Mouse (Mus musculus) common myeloid progenitor, adult 5-6 weeks (primary cell): ENCODE measurements around the gene Evi5l. TPM values are rescaled to one million over a fixed set of nuclear protein-coding genes. Genes with fewer than 3 reads are reported as not detected.
A peak's percentile ranks its signal among the peaks of the same experiment; 100 is the strongest.

Experiments used
- ATAC-seq: replicated peaks from 2 replicates; pipeline ENCODE4 v1.8.0; 2016; ENCODE audit warnings: low read depth, mild to moderate bottlenecking, moderate TSS enrichment, inconsistent platforms; ENCODE audit not compliant: poor library complexity, severe bottlenecking
- total RNA-seq: library from RNA; stranded (forward); fragments of 200-1000, 187-1606 nt; gene quantifications from 2 replicates; pipeline ENCODE4 v1.2.3, GENCODE M21; 2017

The Evi5l gene
- total RNA-seq, 1 experiment from 2014 or later = 11.1 TPM

- peak; percentile 86 for ATAC-seq
Measured at GRCm38 (mm10) chr8:4201321-4201720, 35.0 kb downstream of the Evi5l start.

GRCm38 (mm10) chr8:4205246-4206123, 39.1 kb downstream of the Evi5l start:
- no peak for ATAC-seq

DNA sequence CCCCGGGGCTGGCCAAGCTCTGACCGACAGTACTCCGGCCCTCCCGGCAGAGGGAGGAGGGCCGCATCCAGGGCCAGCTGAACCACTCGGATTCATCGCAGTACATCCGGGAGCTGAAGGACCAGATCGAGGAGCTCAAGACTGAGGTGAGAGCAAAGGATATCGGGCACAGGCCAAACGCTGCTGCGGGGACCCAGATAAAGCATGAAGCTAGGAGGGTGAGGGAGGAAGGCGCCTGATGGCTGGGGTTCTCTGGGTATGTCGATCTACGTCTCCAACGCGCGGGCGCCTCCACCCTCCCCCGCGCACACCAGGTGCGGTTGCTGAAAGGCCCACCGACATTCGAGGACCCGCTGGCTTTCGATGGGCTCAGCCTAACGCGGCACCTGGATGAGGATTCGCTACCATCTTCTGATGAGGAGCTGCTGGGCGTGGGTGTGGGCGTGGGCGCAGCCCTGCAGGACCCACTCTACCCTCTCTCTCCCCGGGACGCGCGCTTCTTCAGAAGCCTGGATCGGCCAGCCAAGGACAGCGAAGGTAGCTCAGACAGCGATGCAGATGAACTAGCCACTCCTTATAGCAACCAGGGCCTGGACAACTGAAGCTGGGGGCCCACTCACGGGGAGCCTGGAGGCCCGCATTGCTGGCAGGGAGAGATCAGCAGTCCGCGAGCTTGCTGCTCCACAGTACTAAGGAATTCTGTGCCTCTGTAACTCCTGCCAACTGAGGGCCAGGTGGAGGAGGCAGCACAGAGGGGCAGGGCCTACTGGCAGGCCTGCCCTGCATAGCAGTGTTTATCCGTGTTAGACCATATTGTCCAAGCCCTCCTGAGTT, 40.0 kb downstream of the Evi5l start:
- ATAC-seq = no peak

DNA sequence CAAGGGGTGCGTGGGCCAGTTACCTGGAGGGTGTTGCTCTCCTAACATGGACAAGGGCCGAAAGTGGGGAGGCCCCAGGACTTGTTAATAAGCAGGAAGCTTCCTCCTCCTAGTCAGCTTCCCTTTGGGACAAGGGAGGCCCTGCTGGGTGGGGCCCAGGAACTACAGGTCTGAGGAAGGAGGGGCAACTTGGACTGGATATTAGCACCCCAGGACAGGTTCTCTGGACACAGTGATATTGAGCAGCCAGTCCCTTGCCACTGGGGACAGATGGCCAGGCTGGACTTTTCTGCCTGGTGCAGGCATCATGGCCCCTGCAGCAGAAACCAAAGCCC, 40.6 kb downstream of the Evi5l start:
- no peak for ATAC-seq

DNA sequence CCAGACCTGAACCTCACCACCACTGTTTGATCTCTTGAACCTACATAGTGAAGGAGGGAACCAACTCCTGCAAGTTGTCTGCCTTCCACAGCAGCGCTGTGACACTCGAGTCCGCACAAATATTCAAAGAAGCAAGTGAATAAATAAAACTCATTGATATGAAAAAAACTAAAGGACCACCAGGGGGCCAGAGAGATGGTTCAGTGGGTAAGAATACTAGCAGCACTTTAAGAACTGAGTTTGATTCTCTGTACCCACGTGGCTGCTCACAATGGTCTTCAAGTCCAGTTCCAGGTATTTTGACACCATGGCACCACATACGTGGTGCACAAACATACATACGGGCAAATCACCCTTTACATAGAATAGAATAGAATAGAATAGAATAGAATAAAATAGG, 44.7 kb downstream of the Evi5l start:
- ATAC-seq = no peak

GRCm38 (mm10) chr8:4212809-4213209, 46.4 kb downstream of the Evi5l start:
- peak; percentile 5; the same call in 1 of the 2 replicates for ATAC-seq

DNA sequence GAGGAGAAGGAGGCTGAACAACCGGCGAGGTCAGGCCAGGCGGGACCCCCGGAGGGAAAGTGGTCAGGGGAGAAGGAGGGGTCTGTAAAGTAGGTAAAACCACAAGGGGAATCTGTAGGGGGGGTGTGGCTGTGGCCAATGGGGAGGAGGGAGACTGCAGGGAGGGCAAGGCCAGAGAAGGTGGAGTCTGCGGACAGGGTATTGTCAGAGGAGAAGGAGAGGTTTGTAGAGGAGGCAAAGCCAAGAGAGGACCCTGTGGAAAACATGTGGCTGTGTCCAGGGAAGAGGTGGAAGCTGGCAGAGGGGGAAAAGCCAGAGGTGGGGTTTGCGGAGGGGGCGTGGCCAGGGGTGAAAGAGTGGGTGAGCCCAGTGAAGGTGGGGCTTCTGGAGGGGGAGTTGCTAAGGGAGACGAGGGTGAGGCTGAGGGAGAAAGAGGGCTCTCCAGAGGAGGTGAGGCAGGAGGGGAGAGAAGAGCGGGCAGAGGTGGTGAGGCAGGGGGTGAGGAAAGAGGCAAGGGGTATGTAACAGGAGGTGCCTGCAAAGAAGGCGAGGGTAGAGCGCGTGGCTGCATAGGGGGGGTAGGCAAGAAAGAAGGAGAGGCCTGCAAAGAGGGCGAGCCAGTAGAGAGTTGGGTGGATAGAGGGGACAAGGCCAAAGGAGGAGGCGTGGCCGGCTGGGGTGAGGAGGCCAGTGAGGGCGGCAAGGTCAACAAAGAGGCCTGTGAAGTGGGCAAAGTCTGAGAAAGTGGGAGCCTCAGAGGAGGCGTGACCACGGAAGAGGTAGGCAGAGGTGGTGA, 47.0 kb downstream of the Evi5l start:
- ATAC-seq = peak; percentile 34

DNA sequence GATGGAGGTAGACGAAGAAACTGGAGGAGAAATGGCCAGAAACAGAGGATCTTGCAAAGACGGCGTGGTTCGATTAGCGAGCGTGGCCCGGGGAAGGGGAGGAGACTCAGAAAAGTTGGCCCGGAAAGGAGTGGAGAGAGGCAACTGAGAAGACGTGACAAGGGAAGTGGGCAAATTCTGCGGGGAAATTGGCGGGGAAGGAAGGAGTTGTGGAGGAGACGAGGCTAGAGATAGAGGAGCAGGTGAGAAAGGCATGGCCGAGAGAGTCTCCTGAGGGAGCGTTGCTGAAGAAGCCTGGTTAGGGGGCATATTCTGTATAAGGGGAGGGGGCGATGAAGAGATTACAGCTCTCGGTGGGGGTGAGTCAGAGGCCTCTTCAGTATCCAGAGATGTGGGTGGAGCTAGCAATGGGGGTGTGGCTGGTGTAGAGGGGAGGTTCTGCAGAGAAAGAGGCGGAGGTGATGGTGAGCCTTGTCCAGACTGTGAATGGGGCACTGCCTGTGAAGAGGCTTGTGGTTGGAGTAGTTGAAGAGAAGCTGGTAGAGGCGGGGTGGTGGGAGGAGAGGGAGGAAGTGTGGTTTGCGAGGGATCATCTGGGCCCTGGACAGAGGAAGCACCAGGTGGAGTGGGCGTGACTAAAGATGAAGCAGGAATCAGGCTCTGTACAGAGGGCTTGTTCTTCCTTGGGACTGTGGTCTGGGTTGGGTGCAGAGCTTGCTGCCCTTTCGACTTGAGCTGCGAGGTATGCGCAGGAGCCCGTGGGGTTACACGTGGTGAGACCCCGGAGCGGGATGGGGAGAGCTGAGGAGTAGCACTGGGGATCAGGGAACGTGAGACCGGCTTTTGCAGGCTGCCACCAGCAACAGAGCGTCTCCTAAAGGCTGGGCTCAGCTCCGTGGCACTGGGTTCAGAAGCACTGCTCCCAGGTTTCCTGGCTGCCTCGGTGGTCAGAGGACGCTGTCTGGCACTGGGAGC, 47.9 kb downstream of the Evi5l start:
- ATAC-seq = peak; percentile 73

DNA sequence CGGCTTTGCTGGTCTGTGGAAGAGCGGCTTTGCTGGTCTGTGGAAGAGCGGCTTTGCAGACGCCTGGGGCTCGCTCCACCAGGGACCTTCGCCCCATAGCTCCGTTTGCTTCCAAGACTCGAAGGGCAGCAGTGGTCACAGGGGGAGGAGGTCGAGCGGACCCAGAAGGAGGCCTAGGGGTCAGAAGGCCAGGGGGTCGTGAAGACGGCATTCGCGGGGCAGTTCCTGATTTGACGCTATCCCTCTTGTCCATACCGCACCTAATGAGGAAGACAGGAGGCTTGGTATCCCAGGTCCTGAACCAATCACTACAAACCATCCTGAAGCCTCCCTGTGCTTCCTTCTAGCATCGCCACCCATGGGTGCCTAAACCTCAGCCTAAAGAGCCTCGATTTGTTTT, 49.9 kb downstream of the Evi5l start:
- no peak for ATAC-seq

- ATAC-seq = no peak
Measured at GRCm38 (mm10) chr8:4216791-4217621, 50.6 kb downstream of the Evi5l start, which contains the start of gene Prr36. Gene Prr36 (minus strand): TSS chr8:4217459.

- ATAC-seq = no peak
Measured at GRCm38 (mm10) chr8:4219617-4220016, 53.2 kb downstream of the Evi5l start.

GRCm38 (mm10) chr8:4222059-4222458, 55.7 kb downstream of the Evi5l start:
- ATAC-seq = no peak

GRCm38 (mm10) chr8:4226323-4226722, 60.0 kb downstream of the Evi5l start:
- ATAC-seq = peak; percentile 38; the same call in 1 of the 2 replicates

- ATAC-seq = peak; percentile 59
Measured at GRCm38 (mm10) chr8:4226739-4227347, 60.5 kb downstream of the Evi5l start, which contains the start of gene Lrrc8e. Gene Lrrc8e (plus strand): TSS chr8:4226827.

DNA sequence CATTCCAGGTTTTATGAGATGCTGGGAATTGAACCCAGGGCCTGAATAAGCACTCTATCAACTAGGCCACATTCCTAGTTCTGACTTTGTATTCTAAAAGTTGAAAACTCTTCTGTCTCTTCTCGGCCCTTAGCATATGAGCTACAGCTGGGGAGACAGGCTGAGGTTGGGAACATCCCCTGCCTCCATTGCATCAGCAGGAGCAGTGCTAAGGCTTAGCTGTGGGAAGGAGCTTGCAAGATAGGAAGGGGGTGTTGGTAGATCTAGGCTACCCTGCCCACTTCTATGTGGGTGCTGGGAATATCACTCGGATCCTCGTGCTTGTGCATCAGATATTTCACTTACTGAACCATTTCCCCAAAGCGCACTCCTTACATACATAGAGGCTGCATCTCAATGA, 61.6 kb downstream of the Evi5l start:
- no peak for ATAC-seq

- no peak for ATAC-seq
Measured at GRCm38 (mm10) chr8:4229784-4230183, 63.4 kb downstream of the Evi5l start.

- no peak for ATAC-seq
Measured at GRCm38 (mm10) chr8:4230612-4231351, 64.4 kb downstream of the Evi5l start.
